Mouse (Mus musculus): ENCODE measurements around the gene Apobec1. TPM values are rescaled to one million over a fixed set of nuclear protein-coding genes. Genes with fewer than 3 reads are reported as not detected.
"Not testable (repeated sequence)": the region's sequence is repeated elsewhere in the genome, so short reads cannot be mapped to it uniquely, and the experiment has no call there.

Gene Apobec1
- polyA plus RNA-seq, 1 experiment = 7.5 TPM

DNA sequence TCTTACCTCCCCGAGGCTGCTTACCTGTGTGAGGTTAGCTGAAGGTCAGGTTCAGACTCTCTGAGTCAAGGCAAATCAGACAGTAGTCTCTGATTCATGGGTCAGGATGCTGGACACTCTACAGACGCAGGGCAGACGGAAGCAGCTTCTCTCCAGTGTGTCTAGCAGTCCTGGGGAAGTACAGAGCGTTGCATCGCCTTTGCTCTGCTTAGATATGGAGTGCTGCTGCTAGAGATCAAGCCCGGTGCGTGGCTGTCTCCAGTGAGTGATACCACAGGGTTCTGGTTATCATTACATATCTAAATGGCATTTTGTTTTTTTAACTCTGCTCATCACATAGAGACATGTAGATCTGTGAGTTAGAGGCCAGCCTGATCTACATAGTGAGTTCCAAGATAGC lies 5.6 kb downstream of the Apobec1 start:
- H3K4me3 ChIP-seq (replicated peaks) = peak overlapping the region; percentile 80
- H3K4me1 ChIP-seq = peaks cover 7% of the 10 kb centered on the region
- TF ChIP-seq FLI1 (IDR thresholded peaks at IDR 0.05; ENCODE audit: low read length) (no peak), GATA1 (IDR thresholded peaks at IDR 0.05; ENCODE audit: borderline replicate concordance, low read length) (no peak)
- no peaks in the 10 kb centered on the region for H3K27me3 ChIP-seq (replicated peaks)
- H3K36me3 ChIP-seq (replicated peaks; ENCODE audit: low read length) = peaks cover 34% of the 10 kb centered on the region
- 0 out of 2 replicates have a peak, but pooled peaks cover 6% of the 10 kb centered on the region for H3K9me3 ChIP-seq

DNA sequence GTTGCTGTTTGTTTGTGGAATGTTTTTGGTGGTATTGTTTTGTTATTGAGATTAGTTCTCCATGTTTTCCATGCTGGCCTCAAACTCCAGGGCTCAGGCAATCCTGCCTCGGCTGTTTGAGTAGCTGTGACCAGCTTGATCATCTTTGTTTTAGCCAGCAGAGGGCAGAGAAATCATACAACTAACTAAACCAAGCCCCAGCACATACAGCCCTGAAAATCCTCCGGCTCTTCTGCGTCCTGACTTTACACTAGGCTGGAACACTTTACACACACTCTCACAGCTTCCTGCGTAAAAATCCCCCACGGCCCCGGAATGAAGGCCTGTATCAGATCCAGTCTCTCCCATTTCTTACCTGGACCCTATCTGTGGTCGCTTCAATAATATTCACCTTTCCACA lies 6.6 kb downstream of the Apobec1 start:
- H3K27me3 ChIP-seq (replicated peaks) = no peaks in the 10 kb centered on the region
- peaks cover 39% of the 10 kb centered on the region for H3K36me3 ChIP-seq (replicated peaks; ENCODE audit: low read length)
- peaks cover 7% of the 10 kb centered on the region for H3K4me1 ChIP-seq
- TF ChIP-seq FLI1 (IDR thresholded peaks at IDR 0.05; ENCODE audit: low read length) (no peak), GATA1 (IDR thresholded peaks at IDR 0.05; ENCODE audit: borderline replicate concordance, low read length) (no peak)
- H3K4me3 ChIP-seq (replicated peaks) = no peak overlapping the region
- H3K9me3 ChIP-seq = 0 out of 2 replicates have a peak, but pooled peaks cover 6% of the 10 kb centered on the region

DNA sequence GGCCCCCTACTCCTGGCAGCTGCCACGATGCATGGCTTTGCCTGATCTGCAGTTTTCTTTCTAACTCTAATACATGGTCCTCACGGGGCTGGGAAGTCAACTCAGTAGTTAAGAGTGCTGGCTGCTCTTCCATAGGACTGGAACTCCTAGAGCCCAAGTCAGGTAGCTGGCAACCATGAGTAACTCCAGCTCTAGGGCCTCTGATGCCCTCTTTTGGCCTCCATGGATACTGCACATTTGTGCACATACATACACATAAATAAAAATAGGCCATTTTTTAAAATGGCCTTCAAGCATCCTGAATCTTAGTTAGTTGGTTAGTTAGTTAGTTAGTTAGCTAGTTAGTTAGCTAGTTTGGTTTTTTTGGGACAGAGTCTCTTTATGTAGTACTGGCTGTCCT lies 9.3 kb downstream of the Apobec1 start:
- Histone ChIP-seq H3K4me1 (peaks cover 4% of the 10 kb centered on the region; the same call in 1 of the 2 replicates), H3K36me3 (replicated peaks; ENCODE audit: low read length) (peaks cover 27% of the 10 kb centered on the region), H3K9me3 (0 out of 2 replicates have a peak, but pooled peaks cover 6% of the 10 kb centered on the region)

DNA sequence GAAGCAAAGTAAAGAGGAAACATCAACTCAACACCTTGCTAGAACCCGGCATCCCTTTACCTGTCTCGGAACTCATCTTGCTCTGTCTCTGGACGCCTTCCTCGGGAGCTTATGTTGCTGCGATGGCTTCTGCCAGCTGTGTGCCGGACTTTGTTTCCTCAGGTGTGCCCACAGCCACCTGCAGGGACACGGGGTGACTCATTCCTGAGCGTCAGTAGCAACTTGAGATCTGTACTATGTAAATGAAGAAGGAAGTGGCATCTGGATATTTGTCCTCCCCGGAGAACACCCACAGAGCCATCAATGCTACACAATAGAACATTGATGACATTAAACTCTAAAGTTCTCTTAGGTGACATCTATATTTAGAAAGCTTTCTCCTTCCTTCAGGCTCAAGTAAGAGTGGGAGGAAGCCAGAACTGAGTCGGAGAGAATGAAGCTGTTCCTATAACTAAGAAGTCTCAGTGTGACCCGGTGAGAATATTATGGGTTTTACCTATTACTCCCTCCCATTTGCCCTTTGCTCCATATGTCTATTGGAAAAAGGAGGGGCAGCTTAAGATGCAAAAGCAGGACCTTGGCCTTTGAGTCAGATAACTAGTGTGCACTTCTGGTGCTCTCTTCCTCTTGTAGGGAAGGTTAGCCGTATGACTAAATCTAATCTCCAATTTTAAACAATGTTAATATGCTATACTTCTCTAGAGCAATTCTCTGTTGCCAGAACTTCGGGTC lies 11.1 kb downstream of the Apobec1 start:
- H3K27me3 ChIP-seq (replicated peaks) = no peaks in the 10 kb centered on the region
- peaks cover 24% of the 10 kb centered on the region for H3K36me3 ChIP-seq (replicated peaks; ENCODE audit: low read length)
- H3K4me3 ChIP-seq (replicated peaks) = no peak overlapping the region
- 0 out of 2 replicates have a peak, but pooled peaks cover 6% of the 10 kb centered on the region for H3K9me3 ChIP-seq
- no peaks in the 10 kb centered on the region for H3K4me1 ChIP-seq
- no peak for TF ChIP-seq FLI1 (IDR thresholded peaks at IDR 0.05; ENCODE audit: low read length)
- no peak for TF ChIP-seq GATA1 (IDR thresholded peaks at IDR 0.05; ENCODE audit: borderline replicate concordance, low read length)

More for the DNA sequence above, 9.3 kb downstream of the Apobec1 start:
- Histone ChIP-seq H3K27me3 (replicated peaks) (no peaks in the 10 kb centered on the region), H3K4me3 (replicated peaks) (no peak overlapping the region)
- TF ChIP-seq GATA1 (IDR thresholded peaks at IDR 0.05; ENCODE audit: borderline replicate concordance, low read length) = no peak

DNA sequence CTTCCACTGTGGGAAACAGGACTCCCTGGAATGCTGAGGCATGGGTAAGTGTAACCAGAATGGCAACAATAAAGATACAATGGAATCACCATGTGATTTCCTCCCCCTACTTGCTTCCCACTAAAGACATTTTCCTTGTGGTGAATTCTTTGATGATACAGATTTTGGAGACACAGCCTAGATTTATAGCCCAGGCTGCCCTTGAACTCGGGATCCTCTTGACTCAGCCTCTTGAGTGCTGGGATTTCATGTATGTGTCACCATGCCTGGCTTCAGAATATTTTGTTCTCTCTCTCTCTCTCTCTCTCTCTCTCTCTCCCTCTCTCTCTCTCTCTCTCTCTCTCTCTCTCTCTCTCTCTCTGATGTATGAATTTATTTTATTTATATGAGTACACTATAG lies 23.2 kb downstream of the Apobec1 start:
- Histone ChIP-seq H3K4me3 (replicated peaks) (no peak overlapping the region), H3K4me1 (peaks cover 8% of the 10 kb centered on the region), H3K9me3 (no peaks in the 10 kb centered on the region), H3K36me3 (replicated peaks; ENCODE audit: low read length) (peaks cover 20% of the 10 kb centered on the region), H3K27me3 (replicated peaks) (peaks cover 5% of the 10 kb centered on the region)
- TF ChIP-seq GATA1 (IDR thresholded peaks at IDR 0.05; ENCODE audit: borderline replicate concordance, low read length) (no peak), FLI1 (IDR thresholded peaks at IDR 0.05; ENCODE audit: low read length) (no peak)

DNA sequence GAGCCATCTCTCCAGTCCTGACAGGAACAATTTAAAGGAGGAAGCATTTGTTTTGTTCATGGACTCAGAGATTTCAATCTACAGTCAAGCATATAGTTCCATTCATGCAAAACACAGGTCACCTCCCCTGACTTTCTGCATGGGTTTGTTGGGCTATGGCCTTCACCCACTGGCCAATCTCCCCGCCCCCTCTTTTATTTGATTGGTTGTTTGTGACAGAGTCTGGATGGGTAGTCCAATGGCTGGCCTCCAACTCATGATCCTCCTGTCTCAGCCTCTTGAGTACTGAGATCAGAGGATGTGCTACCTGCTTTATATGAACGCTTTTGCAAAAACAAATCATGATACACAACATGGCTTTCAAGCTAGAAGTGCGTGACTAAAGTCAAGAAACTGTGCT lies 25.2 kb downstream of the Apobec1 start:
- H3K27me3 ChIP-seq (replicated peaks) = peaks cover 7% of the 10 kb centered on the region
- peaks cover 11% of the 10 kb centered on the region for H3K4me1 ChIP-seq
- H3K4me3 ChIP-seq (replicated peaks) = no peak overlapping the region
- TF ChIP-seq FLI1 (IDR thresholded peaks at IDR 0.05; ENCODE audit: low read length) = no peak
- TF ChIP-seq GATA1 (IDR thresholded peaks at IDR 0.05; ENCODE audit: borderline replicate concordance, low read length) = no peak
- peaks cover 14% of the 10 kb centered on the region for H3K36me3 ChIP-seq (replicated peaks; ENCODE audit: low read length)
- H3K9me3 ChIP-seq = no peaks in the 10 kb centered on the region

DNA sequence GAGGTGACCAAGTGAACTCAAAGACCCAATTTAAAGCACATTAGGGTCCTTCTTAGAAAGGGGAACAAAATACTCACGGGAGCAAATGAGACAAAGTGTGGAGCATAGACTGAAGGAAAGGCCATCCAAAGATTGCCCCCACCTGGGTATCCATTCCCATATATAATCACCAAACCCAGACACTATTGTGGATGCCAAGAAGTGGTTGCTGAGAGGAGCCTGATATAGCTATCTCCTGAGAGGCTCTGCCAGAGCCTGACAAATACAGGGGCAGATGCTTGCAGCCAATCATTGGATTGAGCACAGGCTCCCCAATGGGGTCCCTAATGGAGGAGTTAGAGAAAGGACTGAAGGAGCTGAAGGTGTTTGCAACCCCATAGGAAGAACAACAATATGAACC lies 27.2 kb downstream of the Apobec1 start:
- peaks cover 30% of the 10 kb centered on the region for H3K4me1 ChIP-seq
- H3K36me3 ChIP-seq (replicated peaks; ENCODE audit: low read length); H3K27me3 ChIP-seq (replicated peaks); H3K9me3 ChIP-seq; H3K4me3 ChIP-seq (replicated peaks): not testable (repeated sequence)

DNA sequence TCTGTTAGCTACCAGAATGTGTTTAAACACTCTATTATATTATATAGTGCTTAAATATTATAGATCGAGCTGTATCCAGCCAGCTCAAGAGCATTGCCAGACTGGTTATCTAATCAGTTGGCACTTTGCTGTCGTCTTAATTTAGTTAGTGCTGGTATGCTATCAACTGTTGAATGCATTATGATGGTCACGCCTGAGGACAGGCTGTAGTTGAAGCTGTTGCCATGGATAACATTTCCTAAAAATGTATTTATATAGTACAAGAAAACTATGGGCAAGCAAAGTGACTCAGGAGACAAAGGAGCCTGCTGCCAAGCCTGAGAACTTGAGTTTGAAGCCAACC lies 30.7 kb downstream of the Apobec1 start:
- TF ChIP-seq FLI1 (IDR thresholded peaks at IDR 0.05; ENCODE audit: low read length) (no peak), GATA1 (IDR thresholded peaks at IDR 0.05; ENCODE audit: borderline replicate concordance, low read length) (no peak)
- Histone ChIP-seq H3K9me3 (no peaks in the 10 kb centered on the region), H3K36me3 (replicated peaks; ENCODE audit: low read length) (no peaks in the 10 kb centered on the region), H3K4me3 (replicated peaks) (no peak overlapping the region), H3K27me3 (replicated peaks) (peaks cover 19% of the 10 kb centered on the region), H3K4me1 (peaks cover 32% of the 10 kb centered on the region)

DNA sequence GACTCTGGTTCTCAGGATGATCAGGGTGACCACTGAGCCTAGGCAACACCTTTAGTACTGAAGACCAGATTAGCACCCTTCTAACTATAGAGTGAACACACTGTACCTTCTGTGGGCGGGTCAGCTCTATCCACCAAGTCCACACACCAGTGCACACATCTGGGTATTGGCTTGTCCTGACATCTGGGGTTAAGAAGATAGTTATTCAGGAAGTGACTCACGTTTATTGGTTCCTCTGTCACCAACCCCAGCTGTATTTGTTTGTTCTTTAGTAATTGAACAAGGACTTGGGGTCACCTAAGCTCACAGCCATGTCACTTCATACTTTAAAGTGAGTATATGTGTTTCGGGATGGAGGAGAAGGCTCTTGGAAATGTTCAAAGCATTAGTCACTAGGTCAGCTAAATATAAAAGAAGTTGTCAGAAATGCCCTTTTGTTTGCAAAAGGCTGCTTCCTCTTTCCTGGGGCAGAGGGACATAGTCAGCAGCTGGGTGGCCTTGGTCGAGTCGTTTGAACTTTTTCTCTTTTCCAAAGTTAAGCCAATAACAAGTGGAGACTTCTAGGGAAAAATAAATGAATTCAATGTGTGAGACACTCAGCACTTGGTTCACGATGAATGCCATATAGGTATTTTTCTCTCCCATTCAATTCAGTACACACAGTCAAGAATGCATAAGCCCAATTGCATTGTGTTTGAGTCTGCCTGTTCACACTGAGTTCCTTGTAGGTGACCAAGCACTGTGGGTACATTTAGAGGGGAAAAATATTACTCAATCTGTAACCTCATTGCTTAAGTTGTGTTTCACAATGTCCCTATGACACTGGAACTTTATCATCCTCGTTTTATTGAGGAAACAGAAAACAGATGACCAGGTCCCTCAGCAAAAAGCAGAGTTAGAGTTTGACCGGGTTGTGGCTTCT lies 31.3 kb downstream of the Apobec1 start:
- peak overlapping the region; percentile 68 for H3K4me3 ChIP-seq (replicated peaks)
- TF ChIP-seq FLI1 (IDR thresholded peaks at IDR 0.05; ENCODE audit: low read length) (no peak), GATA1 (IDR thresholded peaks at IDR 0.05; ENCODE audit: borderline replicate concordance, low read length) (no peak)
- H3K4me1 ChIP-seq = peaks cover 27% of the 10 kb centered on the region
- H3K27me3 ChIP-seq (replicated peaks) = peaks cover 15% of the 10 kb centered on the region
- no peaks in the 10 kb centered on the region for H3K9me3 ChIP-seq
- no peaks in the 10 kb centered on the region for H3K36me3 ChIP-seq (replicated peaks; ENCODE audit: low read length)

DNA sequence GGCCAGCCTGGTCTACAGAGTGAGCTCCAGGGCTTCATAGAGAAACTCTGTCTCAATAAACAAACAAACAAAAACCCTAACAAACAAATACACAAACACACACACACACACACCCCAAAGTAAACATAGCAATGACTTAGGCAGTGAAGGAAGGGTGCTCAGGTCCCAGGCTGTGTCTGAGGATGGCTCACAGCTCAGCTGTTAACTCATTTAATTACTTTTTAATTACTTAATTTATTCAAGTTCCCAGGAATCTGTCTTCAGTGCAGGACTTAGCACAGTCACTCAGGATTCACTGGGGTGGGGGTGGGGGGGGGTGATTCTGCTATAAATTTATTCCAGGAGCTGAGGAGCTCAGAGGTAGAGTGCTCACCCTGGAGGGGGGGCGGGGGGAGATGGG lies 32.5 kb downstream of the Apobec1 start:
- Histone ChIP-seq H3K36me3 (replicated peaks; ENCODE audit: low read length) (no peaks in the 10 kb centered on the region), H3K4me3 (replicated peaks) (no peak overlapping the region), H3K9me3 (peaks cover 6% of the 10 kb centered on the region; the same call in 1 of the 2 replicates), H3K4me1 (peaks cover 31% of the 10 kb centered on the region), H3K27me3 (replicated peaks) (peaks cover 17% of the 10 kb centered on the region)
- TF ChIP-seq FLI1 (IDR thresholded peaks at IDR 0.05; ENCODE audit: low read length) (no peak), GATA1 (IDR thresholded peaks at IDR 0.05; ENCODE audit: borderline replicate concordance, low read length) (no peak)
